Mouse (Mus musculus) heart, embryonic 14.5 days (tissue): ENCODE results near the gene Stac3. TPM values are rescaled to one million over a fixed set of nuclear protein-coding genes. Genes with fewer than 3 reads are reported as not detected.

Source experiments
- ATAC-seq: fragments of 200-750 bp; cut with Nextera tagmentation; 2 replicates; pipeline ENCODE4 v1.8.0; 2017; ENCODE audit warnings: low read depth, moderate TSS enrichment; ENCODE audit not compliant: insufficient number of reproducible peaks, insufficient read depth, low FRiP score
- H3K27ac ChIP-seq, 2 experiments: fragments of 200-500 bp in 1 of 2; fragments of 300-500 bp in 1 of 2; sonication (generic) in 1 of 2; replicated peaks in 1 of 2; 2 replicates each; pipeline ENCODE4 v1.5.1; 2012 to 2014; ENCODE audit warnings: low read depth in 2 of 2, low read length in 2 of 2, control low read depth in 1 of 2, mild to moderate bottlenecking in 1 of 2, mixed read lengths in 1 of 2; ENCODE audit not compliant: control insufficient read depth in 1 of 2, insufficient read depth in 1 of 2
- H3K27me3 ChIP-seq: fragments of 300-500 bp; sonication (generic); 2 replicates; pipeline ENCODE4 v1.6.1; 2014; ENCODE audit warnings: mild to moderate bottlenecking, low read length, control low read depth; ENCODE audit not compliant: control insufficient read depth, insufficient read depth
- H3K36me3 ChIP-seq: fragments of 300-500 bp; sonication (generic); 2 replicates; pipeline ENCODE4 v1.6.1; 2014; ENCODE audit warnings: mild to moderate bottlenecking, control low read depth, low read length, mixed read lengths; ENCODE audit not compliant: control insufficient read depth, insufficient read depth
- H3K4me1 ChIP-seq, 2 experiments: fragments of 200-500 bp in 1 of 2; fragments of 300-500 bp in 1 of 2; sonication (generic) in 1 of 2; 2 replicates each; pipeline ENCODE4 v1.6.1; 2012 to 2014; ENCODE audit warnings: low read length in 2 of 2, control low read depth in 1 of 2, mixed read lengths in 1 of 2; ENCODE audit not compliant: control insufficient read depth in 2 of 2, insufficient read depth in 2 of 2
- H3K4me2 ChIP-seq: fragments of 300-500 bp; sonication (generic); 2 replicates; pipeline ENCODE4 v1.6.1; 2014; ENCODE audit warnings: mild to moderate bottlenecking, low read length
- H3K4me3 ChIP-seq, 2 experiments: fragments of 200-500 bp in 1 of 2; fragments of 300-500 bp in 1 of 2; sonication (generic) in 1 of 2; 2 replicates each; pipeline ENCODE4 v1.5.1; 2012 to 2014; ENCODE audit warnings: low read length in 2 of 2, mild to moderate bottlenecking in 2 of 2, control low read depth in 1 of 2, low read depth in 1 of 2, moderate library complexity in 1 of 2; ENCODE audit not compliant: control insufficient read depth in 1 of 2, insufficient read depth in 1 of 2
- H3K9ac ChIP-seq: fragments of 300-500 bp; sonication (generic); 2 replicates; pipeline ENCODE4 v1.6.1; 2014; ENCODE audit warnings: mild to moderate bottlenecking, low read length
- H3K9me3 ChIP-seq: fragments of 300-500 bp; sonication (generic); 2 replicates; pipeline ENCODE4 v1.6.1; 2016; ENCODE audit warnings: low read length, control low read depth; ENCODE audit not compliant: control insufficient read depth
- WGBS: fragments of 180-500 bp; shearing (Covaris S2); extraction: QIAGEN DNeasy Blood & Tissue Kit; methylation state at CpG from one replicate; pipeline ENCODE4 v1.1.7; 2014; 5-methylcytosine and 5-hydroxymethylcytosine counted together
- polyA plus RNA-seq: library from polyadenylated mRNA; unstranded; fragments of >200 nt; fragmentation: Nextera tagmentation; extraction: Ambion mirVana; gene quantifications from 2 replicates; pipeline ENCODE4 v1.2.1, GENCODE M21; 2014

The Stac3 gene
- polyA plus RNA-seq, 1 experiment from 2014 or later: 0.31 TPM

GRCm38 (mm10) chr10:127492118-127492517 lies 9.4 kb upstream of the Stac3 start:
- no peak for ATAC-seq
- Histone ChIP-seq H3K27ac (no peak overlapping the region), H3K9ac (no peak overlapping the region), H3K4me2 (no peak overlapping the region), H3K4me1 (no peaks in the 10 kb centered on the region), H3K27me3 (no peaks in the 10 kb centered on the region), H3K36me3 (peaks cover 99% of the 10 kb centered on the region), H3K4me3 (no peak overlapping the region), H3K9me3 (no peaks in the 10 kb centered on the region)
- 72% methylated on average over 3 of the region's 3 CpGs for WGBS

GRCm38 (mm10) chr10:127496156-127496555 lies 5.3 kb upstream of the Stac3 start:
- no peaks in the 10 kb centered on the region for H3K27me3 ChIP-seq
- H3K27ac ChIP-seq: no peak overlapping the region
- peaks cover 96% of the 10 kb centered on the region for H3K36me3 ChIP-seq
- H3K4me1 ChIP-seq: no peaks in the 10 kb centered on the region
- no peak overlapping the region for H3K4me2 ChIP-seq
- no peaks in the 10 kb centered on the region for H3K9me3 ChIP-seq
- H3K9ac ChIP-seq: no peak overlapping the region
- WGBS: 95% methylated on average over 3 of the region's 3 CpGs
- no peak for ATAC-seq
- H3K4me3 ChIP-seq: no peak overlapping the region

GRCm38 (mm10) chr10:127499516-127499915 lies 2.0 kb upstream of the Stac3 start:
- Histone ChIP-seq H3K4me2 (no peak overlapping the region), H3K9ac (no peak overlapping the region), H3K4me3 (no peak overlapping the region), H3K27me3 (no peaks in the 10 kb centered on the region), H3K36me3 (peaks cover 70% of the 10 kb centered on the region), H3K4me1 (no peaks in the 10 kb centered on the region), H3K27ac (no peak overlapping the region), H3K9me3 (no peaks in the 10 kb centered on the region)
- no peak for ATAC-seq
- WGBS: 84% methylated on average over 5 of the region's 5 CpGs

- Histone ChIP-seq H3K27me3 (no peaks in the 10 kb centered on the region), H3K27ac (no peak overlapping the region), H3K9ac (no peak overlapping the region), H3K4me3 (no peak overlapping the region), H3K4me2 (no peak overlapping the region), H3K9me3 (no peaks in the 10 kb centered on the region), H3K36me3 (peaks cover 65% of the 10 kb centered on the region), H3K4me1 (no peaks in the 10 kb centered on the region)
- 83% methylated on average over 4 of the region's 4 CpGs for WGBS
- ATAC-seq: no peak
Measured at GRCm38 (mm10) chr10:127500042-127500441, 1.4 kb upstream of the Stac3 start.

GRCm38 (mm10) chr10:127508239-127508638 lies 6.8 kb downstream of the Stac3 start:
- Histone ChIP-seq H3K4me2 (peak overlapping the region; percentile 77), H3K27ac (no peak overlapping the region), H3K9me3 (no peaks in the 10 kb centered on the region), H3K4me3 (no peak overlapping the region), H3K36me3 (peaks cover 10% of the 10 kb centered on the region; the same call in 1 of the 2 replicates), H3K9ac (no peak overlapping the region), H3K4me1 (peaks cover 18 to 25% of the 10 kb centered on the region in 2 experiments), H3K27me3 (peaks cover 59% of the 10 kb centered on the region)
- ATAC-seq: no peak
- 4% methylated on average over 15 of the region's 15 CpGs for WGBS

DNA sequence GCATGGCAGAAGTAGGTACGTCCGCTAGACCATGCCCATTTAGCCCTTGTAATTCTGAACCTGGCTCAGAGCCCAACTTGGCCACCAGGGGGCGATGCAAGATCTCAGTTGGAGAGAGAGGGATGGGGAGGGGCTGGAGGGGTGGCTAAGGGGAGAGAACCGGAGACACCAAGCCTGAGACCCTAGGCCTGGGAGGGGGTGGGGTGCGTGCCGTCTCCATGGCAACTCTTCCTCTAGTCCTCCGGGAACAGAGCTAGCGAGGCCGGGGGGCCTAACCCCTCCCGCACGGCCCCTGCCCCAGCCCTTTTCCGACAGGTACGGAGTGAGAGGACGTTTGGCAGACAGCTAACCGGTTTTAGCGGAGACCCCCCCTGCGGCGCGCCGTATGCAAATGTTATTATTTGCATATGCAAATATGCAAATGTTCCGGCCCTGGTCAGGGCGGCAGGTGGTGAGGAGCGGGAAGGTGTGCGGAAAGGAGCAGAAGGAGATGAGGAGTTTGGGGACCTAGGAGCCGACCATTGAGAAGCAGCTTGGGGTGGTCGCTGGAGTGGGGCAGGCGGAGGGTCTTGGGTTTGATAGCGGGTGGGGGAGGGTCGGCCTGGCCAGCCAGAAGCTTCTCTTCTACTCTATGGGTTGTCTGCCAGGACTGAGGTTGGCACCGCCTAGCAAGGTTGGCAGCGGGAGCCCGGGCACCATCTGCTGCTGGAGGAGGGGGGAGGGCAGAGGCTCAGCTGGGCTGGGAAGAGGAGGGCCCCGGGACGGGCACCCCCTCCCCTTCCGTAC lies 7.8 kb downstream of the Stac3 start:
- H3K36me3 ChIP-seq: peaks cover 6% of the 10 kb centered on the region; the same call in 1 of the 2 replicates
- no peaks in the 10 kb centered on the region for H3K9me3 ChIP-seq
- peaks cover 26 to 35% of the 10 kb centered on the region in 2 experiments for H3K4me1 ChIP-seq
- no peak overlapping the region for H3K27ac ChIP-seq
- peaks cover 69% of the 10 kb centered on the region for H3K27me3 ChIP-seq
- no peak overlapping the region for H3K9ac ChIP-seq
- peak; percentile 58 for ATAC-seq
- H3K4me3 ChIP-seq: peak overlapping the region; percentile 39 to 46
- WGBS: 1% methylated on average over 35 of the region's 35 CpGs
- peak overlapping the region; percentile 77 for H3K4me2 ChIP-seq

DNA sequence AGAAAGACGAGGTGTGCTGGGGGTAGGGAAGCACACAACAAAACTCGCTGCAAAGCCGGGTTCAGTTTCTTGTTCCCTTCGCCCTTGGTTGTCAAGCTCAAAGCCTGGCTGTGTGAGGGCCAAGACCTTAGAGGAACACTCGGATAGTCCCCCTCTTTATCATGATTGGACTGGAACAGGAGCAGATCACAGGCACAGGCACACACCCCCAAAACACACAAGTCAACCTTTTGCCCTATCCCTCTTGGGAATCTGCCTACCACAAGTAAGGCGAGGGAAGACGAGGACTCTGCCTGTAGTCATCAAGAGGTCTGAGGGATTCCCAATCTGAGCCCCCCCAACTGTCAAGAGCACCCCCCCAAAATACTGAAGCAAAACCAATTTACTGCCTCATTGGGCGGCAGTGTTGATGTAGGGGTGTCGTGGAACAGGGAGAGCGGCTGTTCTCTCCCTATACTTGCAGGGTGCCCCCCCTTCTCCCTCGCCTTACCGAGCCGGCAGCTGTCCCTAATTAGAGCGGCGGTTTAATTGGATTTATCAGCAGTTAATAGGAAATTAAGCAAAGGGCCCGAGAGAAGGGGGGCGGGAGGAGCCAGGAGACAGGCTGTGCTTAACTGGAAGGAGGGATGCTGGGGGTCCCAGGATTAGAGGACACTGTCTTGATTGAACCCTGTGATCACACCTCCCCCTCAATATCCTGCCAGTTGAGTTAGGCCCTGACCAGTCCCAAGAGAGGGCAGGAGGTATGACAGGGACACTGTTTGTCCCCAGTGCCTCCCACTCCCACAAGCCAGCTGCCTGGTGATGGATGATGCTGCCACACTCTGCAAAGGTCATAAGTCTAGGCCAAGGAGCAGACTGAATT lies 8.6 kb downstream of the Stac3 start:
- no peak overlapping the region for H3K27ac ChIP-seq
- peaks cover 27 to 40% of the 10 kb centered on the region in 2 experiments for H3K4me1 ChIP-seq
- peaks cover 78% of the 10 kb centered on the region for H3K27me3 ChIP-seq
- 14% methylated on average over 17 of the region's 17 CpGs for WGBS
- peaks cover 6% of the 10 kb centered on the region; the same call in 1 of the 2 replicates for H3K36me3 ChIP-seq
- no peak for ATAC-seq
- H3K9me3 ChIP-seq: no peaks in the 10 kb centered on the region
- no peak overlapping the region for H3K9ac ChIP-seq
- H3K4me3 ChIP-seq: no peak overlapping the region
- peak overlapping the region; percentile 77 for H3K4me2 ChIP-seq
